Mouse (Mus musculus) embryonic fibroblast, embryonic 13.5 days (primary cell): ENCODE results near the gene Dhx34.

ENCODE experiments used
- CTCF ChIP-seq: IDR thresholded peaks from 2 replicates; pipeline ENCODE4 v1.5.1; 2011; ENCODE audit warnings: mild to moderate bottlenecking, control low read depth, low read length, moderate library complexity, borderline replicate concordance; ENCODE audit not compliant: insufficient read depth
- POLR2A ChIP-seq: IDR thresholded peaks from 2 replicates; pipeline ENCODE4 v1.6.1; 2011; ENCODE audit warnings: low read depth, mild to moderate bottlenecking, control low read depth, low read length, moderate library complexity

- TF ChIP-seq POLR2A = no peak
- no peak for TF ChIP-seq CTCF
Observed at GRCm38 (mm10) chr7:16213196-16213595, 8.6 kb downstream of the Dhx34 start.
